ENCODE assay signal across 21 mouse cellular contexts in genomic region chr9:68786614-68787293, GRCm38 (mm10).
"Had no signal": no experiment of that assay in that cellular context is flagged by ENCODE, and none has a peak within 500 bp of the region (broad histone marks: within the 10 kb centered on the region; RNA-seq: fewer than 3 reads in every experiment).

No protein-coding gene starts in this region.

- H3K9ac ChIP-seq: limb, embryonic 13.5 days; liver, embryonic 12.5 days; liver, embryonic 15.5 days; midbrain, embryonic 12.5 days; midbrain, embryonic 15.5 days; neural tube, embryonic 12.5 days; neural tube, embryonic 15.5 days had no signal

- H3K9me3 ChIP-seq: limb, embryonic 10.5 days; limb, embryonic 13.5 days; liver, embryonic 12.5 days; liver, embryonic 15.5 days; midbrain, embryonic 12.5 days; midbrain, embryonic 15.5 days; neural tube, embryonic 12.5 days; neural tube, embryonic 15.5 days had no signal

- H3K27me3 ChIP-seq: liver, embryonic 12.5 days; liver, embryonic 15.5 days; midbrain, embryonic 12.5 days; midbrain, embryonic 15.5 days; neural tube, embryonic 12.5 days; neural tube, embryonic 15.5 days had no signal

- H3K4me3 ChIP-seq: layer of hippocampus, adult 2 months; limb, embryonic 10.5 days; limb, embryonic 13.5 days; liver, embryonic 12.5 days; liver, embryonic 15.5 days; midbrain, embryonic 12.5 days; midbrain, embryonic 15.5 days; neural tube, embryonic 12.5 days; neural tube, embryonic 15.5 days had no signal

- H3K36me3 ChIP-seq: limb, embryonic 10.5 days; limb, embryonic 13.5 days; liver, embryonic 12.5 days; liver, embryonic 15.5 days; midbrain, embryonic 12.5 days; midbrain, embryonic 15.5 days; neural tube, embryonic 12.5 days; neural tube, embryonic 15.5 days had no signal

- H3K27ac ChIP-seq: limb, embryonic 10.5 days; limb, embryonic 13.5 days; liver, embryonic 12.5 days; liver, embryonic 15.5 days; macrophage; midbrain, embryonic 12.5 days; midbrain, embryonic 15.5 days; neural tube, embryonic 12.5 days; neural tube, embryonic 15.5 days; stomach, postnatal 0 days had no signal

- ATAC-seq: liver, embryonic 12.5 days; midbrain, embryonic 15.5 days had no signal

- H3K4me2 ChIP-seq: limb, embryonic 13.5 days; liver, embryonic 12.5 days; liver, embryonic 15.5 days; midbrain, embryonic 12.5 days; midbrain, embryonic 15.5 days; neural tube, embryonic 12.5 days; neural tube, embryonic 15.5 days had no signal

- H3K4me1 ChIP-seq: liver, embryonic 12.5 days; liver, embryonic 15.5 days; midbrain, embryonic 12.5 days; neural tube, embryonic 12.5 days had no signal

- DNase-seq: kidney, adult 8-10 months; kidney, postnatal 14 days; layer of hippocampus, adult 9-11 months; liver; right cerebral cortex, adult 18-20 months; right cerebral cortex, postnatal 14 days; right cerebral cortex, postnatal 4 days; thymus, adult 2 months; thymus, postnatal 14 days; thymus, postnatal 4 days had no signal
